Mouse (Mus musculus): ENCODE data around the gene 9230112D13Rik. TPM values are rescaled to one million over a fixed set of nuclear protein-coding genes. Genes with fewer than 3 reads are reported as not detected.

Gene 9230112D13Rik
- polyA plus RNA-seq, 1 experiment from 2014 or later: not detected

- 90% methylated on average over 8 of the region's 8 CpGs for WGBS
Observed at GRCm38 (mm10) chr14:34517959-34518544, 4.5 kb downstream of the 9230112D13Rik start.

GRCm38 (mm10) chr14:34516960-34517577 is 5.5 kb downstream of the 9230112D13Rik start:
- Histone ChIP-seq H3K9me3 (ENCODE audit: control insufficient read depth, low read length) (no peaks in the 10 kb centered on the region), H3K27ac (no peak overlapping the region), H3K4me3 (replicated peaks; ENCODE audit: low read length) (no peak overlapping the region), H3K4me1 (replicated peaks; ENCODE audit: control insufficient read depth, insufficient read depth, low read length) (no peaks in the 10 kb centered on the region), H3K27me3 (ENCODE audit: control insufficient read depth, insufficient read depth, low read length) (no peaks in the 10 kb centered on the region), H3K36me3 (replicated peaks; ENCODE audit: control insufficient read depth, insufficient read depth) (no peaks in the 10 kb centered on the region), H3K9ac (no peak overlapping the region), H3K4me2 (replicated peaks) (no peak overlapping the region)
- DNase-seq (ENCODE audit: low spot score) (no peak), ATAC-seq (ENCODE audit: low FRiP score) (no peak)
- 91% methylated on average over 10 of the region's 10 CpGs for WGBS

More at GRCm38 (mm10) chr14:34517959-34518544, 4.5 kb downstream of the 9230112D13Rik start:
- no peaks in the 10 kb centered on the region for H3K4me1 ChIP-seq (replicated peaks; ENCODE audit: control insufficient read depth, insufficient read depth, low read length)
- no peak overlapping the region for H3K27ac ChIP-seq
- no peak for ATAC-seq (ENCODE audit: low FRiP score)
- H3K4me2 ChIP-seq (replicated peaks): no peak overlapping the region
- no peaks in the 10 kb centered on the region for H3K36me3 ChIP-seq (replicated peaks; ENCODE audit: control insufficient read depth, insufficient read depth)
- H3K9ac ChIP-seq: no peak overlapping the region
- H3K9me3 ChIP-seq (ENCODE audit: control insufficient read depth, low read length): no peaks in the 10 kb centered on the region
- DNase-seq (ENCODE audit: low spot score): no peak
- H3K27me3 ChIP-seq (ENCODE audit: control insufficient read depth, insufficient read depth, low read length): no peaks in the 10 kb centered on the region
- H3K4me3 ChIP-seq (replicated peaks; ENCODE audit: low read length): no peak overlapping the region

GRCm38 (mm10) chr14:34515860-34516259 is 6.7 kb downstream of the 9230112D13Rik start:
- 93% methylated on average over 5 of the region's 5 CpGs for WGBS
- ATAC-seq (ENCODE audit: low FRiP score) (no peak), DNase-seq (ENCODE audit: low spot score) (no peak)
- no peak overlapping the region for H3K4me3 ChIP-seq (replicated peaks; ENCODE audit: low read length)
- no peaks in the 10 kb centered on the region for H3K27me3 ChIP-seq (ENCODE audit: control insufficient read depth, insufficient read depth, low read length)
- H3K9ac ChIP-seq: no peak overlapping the region
- no peaks in the 10 kb centered on the region for H3K9me3 ChIP-seq (ENCODE audit: control insufficient read depth, low read length)
- H3K27ac ChIP-seq: no peak overlapping the region
- no peaks in the 10 kb centered on the region for H3K4me1 ChIP-seq (replicated peaks; ENCODE audit: control insufficient read depth, insufficient read depth, low read length)
- no peak overlapping the region for H3K4me2 ChIP-seq (replicated peaks)
- no peaks in the 10 kb centered on the region for H3K36me3 ChIP-seq (replicated peaks; ENCODE audit: control insufficient read depth, insufficient read depth)

GRCm38 (mm10) chr14:34514120-34514519 is 8.5 kb downstream of the 9230112D13Rik start:
- DNase-seq (ENCODE audit: low spot score): no peak
- no peak for ATAC-seq (ENCODE audit: low FRiP score)
- H3K36me3 ChIP-seq (replicated peaks; ENCODE audit: control insufficient read depth, insufficient read depth): no peaks in the 10 kb centered on the region
- H3K27me3 ChIP-seq (ENCODE audit: control insufficient read depth, insufficient read depth, low read length): no peaks in the 10 kb centered on the region
- H3K4me2 ChIP-seq (replicated peaks): no peak overlapping the region
- no peak overlapping the region for H3K9ac ChIP-seq
- H3K4me3 ChIP-seq (replicated peaks; ENCODE audit: low read length): no peak overlapping the region
- 45% methylated on average over 6 of the region's 6 CpGs for WGBS
- H3K27ac ChIP-seq: no peak overlapping the region
- H3K4me1 ChIP-seq (replicated peaks; ENCODE audit: control insufficient read depth, insufficient read depth, low read length): no peaks in the 10 kb centered on the region
- no peaks in the 10 kb centered on the region for H3K9me3 ChIP-seq (ENCODE audit: control insufficient read depth, low read length)

GRCm38 (mm10) chr14:34512602-34513001 is 10.0 kb downstream of the 9230112D13Rik start:
- Histone ChIP-seq H3K9me3 (ENCODE audit: control insufficient read depth, low read length) (no peaks in the 10 kb centered on the region), H3K4me3 (replicated peaks; ENCODE audit: low read length) (no peak overlapping the region), H3K4me1 (replicated peaks; ENCODE audit: control insufficient read depth, insufficient read depth, low read length) (0 out of 2 replicates have a peak, but pooled peaks cover 10% of the 10 kb centered on the region), H3K36me3 (replicated peaks; ENCODE audit: control insufficient read depth, insufficient read depth) (no peaks in the 10 kb centered on the region), H3K4me2 (replicated peaks) (no peak overlapping the region), H3K9ac (no peak overlapping the region), H3K27ac (no peak overlapping the region), H3K27me3 (ENCODE audit: control insufficient read depth, insufficient read depth, low read length) (no peaks in the 10 kb centered on the region)
- no peak for DNase-seq (ENCODE audit: low spot score)
- 89% methylated on average over 4 of the region's 4 CpGs for WGBS
- no peak for ATAC-seq (ENCODE audit: low FRiP score)

- no peak for DNase-seq (ENCODE audit: low spot score)
- no peaks in the 10 kb centered on the region for H3K36me3 ChIP-seq (replicated peaks; ENCODE audit: control insufficient read depth, insufficient read depth)
- no peak for ATAC-seq (ENCODE audit: low FRiP score)
- H3K27ac ChIP-seq: no peak overlapping the region
- 0 out of 2 replicates have a peak, but pooled peaks cover 10% of the 10 kb centered on the region for H3K4me1 ChIP-seq (replicated peaks; ENCODE audit: control insufficient read depth, insufficient read depth, low read length)
- H3K9ac ChIP-seq: no peak overlapping the region
- no peaks in the 10 kb centered on the region for H3K27me3 ChIP-seq (ENCODE audit: control insufficient read depth, insufficient read depth, low read length)
- no peak overlapping the region for H3K4me3 ChIP-seq (replicated peaks; ENCODE audit: low read length)
- H3K9me3 ChIP-seq (ENCODE audit: control insufficient read depth, low read length): no peaks in the 10 kb centered on the region
- 77% methylated on average over 11 of the region's 11 CpGs for WGBS
- no peak overlapping the region for H3K4me2 ChIP-seq (replicated peaks)
Observed at GRCm38 (mm10) chr14:34511901-34512300, 10.7 kb downstream of the 9230112D13Rik start.

- ATAC-seq (ENCODE audit: low FRiP score) (no peak), DNase-seq (ENCODE audit: low spot score) (no peak)
- Histone ChIP-seq H3K4me1 (replicated peaks; ENCODE audit: control insufficient read depth, insufficient read depth, low read length) (0 out of 2 replicates have a peak, but pooled peaks cover 10% of the 10 kb centered on the region), H3K4me2 (replicated peaks) (no peak overlapping the region), H3K9me3 (ENCODE audit: control insufficient read depth, low read length) (no peaks in the 10 kb centered on the region), H3K4me3 (replicated peaks; ENCODE audit: low read length) (no peak overlapping the region), H3K27ac (0 out of 2 replicates have a peak overlapping the region, but pooled peaks have one; percentile 14), H3K27me3 (ENCODE audit: control insufficient read depth, insufficient read depth, low read length) (no peaks in the 10 kb centered on the region), H3K36me3 (replicated peaks; ENCODE audit: control insufficient read depth, insufficient read depth) (no peaks in the 10 kb centered on the region), H3K9ac (no peak overlapping the region)
- 42% methylated on average over 7 of the region's 7 CpGs for WGBS
Observed at GRCm38 (mm10) chr14:34508842-34509439, 13.7 kb downstream of the 9230112D13Rik start.

- no peak overlapping the region for H3K4me2 ChIP-seq (replicated peaks)
- no peaks in the 10 kb centered on the region for H3K36me3 ChIP-seq (replicated peaks; ENCODE audit: control insufficient read depth, insufficient read depth)
- no peak overlapping the region for H3K9ac ChIP-seq
- WGBS: 26% methylated on average over 4 of the region's 4 CpGs
- ATAC-seq (ENCODE audit: low FRiP score) (peak; percentile 51; the same call in 1 of the 2 replicates), DNase-seq (ENCODE audit: low spot score) (no peak)
- 0 out of 2 replicates have a peak, but pooled peaks cover 10% of the 10 kb centered on the region for H3K4me1 ChIP-seq (replicated peaks; ENCODE audit: control insufficient read depth, insufficient read depth, low read length)
- 0 out of 2 replicates have a peak overlapping the region, but pooled peaks have one; percentile 14 for H3K27ac ChIP-seq
- H3K9me3 ChIP-seq (ENCODE audit: control insufficient read depth, low read length): no peaks in the 10 kb centered on the region
- H3K4me3 ChIP-seq (replicated peaks; ENCODE audit: low read length): no peak overlapping the region
- H3K27me3 ChIP-seq (ENCODE audit: control insufficient read depth, insufficient read depth, low read length): no peaks in the 10 kb centered on the region
Observed at GRCm38 (mm10) chr14:34508187-34508840, 14.3 kb downstream of the 9230112D13Rik start.

GRCm38 (mm10) chr14:34505309-34505708 is 17.3 kb downstream of the 9230112D13Rik start:
- Histone ChIP-seq H3K27me3 (ENCODE audit: control insufficient read depth, insufficient read depth, low read length) (no peaks in the 10 kb centered on the region), H3K36me3 (replicated peaks; ENCODE audit: control insufficient read depth, insufficient read depth) (no peaks in the 10 kb centered on the region), H3K9me3 (ENCODE audit: control insufficient read depth, low read length) (no peaks in the 10 kb centered on the region), H3K4me1 (replicated peaks; ENCODE audit: control insufficient read depth, insufficient read depth, low read length) (peaks cover 21% of the 10 kb centered on the region), H3K4me2 (replicated peaks) (no peak overlapping the region), H3K4me3 (replicated peaks; ENCODE audit: low read length) (no peak overlapping the region), H3K27ac (no peak overlapping the region), H3K9ac (no peak overlapping the region)
- DNase-seq (ENCODE audit: low spot score) (no peak), ATAC-seq (ENCODE audit: low FRiP score) (no peak)
- WGBS: 84% methylated on average over 7 of the region's 7 CpGs

Data from hindbrain, embryonic 14.5 days (tissue).